Mouse (Mus musculus) hindbrain, embryonic 14.5 days (tissue): ENCODE measurements around the gene Crybb1. TPM values are rescaled to one million over a fixed set of nuclear protein-coding genes. Genes with fewer than 3 reads are reported as not detected.
A peak's percentile ranks its signal among the peaks of the same experiment; 100 is the strongest.

Experiments used
- ATAC-seq: fragments of 200-750 bp; cut with Nextera tagmentation; 2 replicates; pipeline ENCODE4 v1.8.0; 2017; ENCODE audit warnings: moderate number of reproducible peaks, mild to moderate bottlenecking, moderate TSS enrichment, moderate library complexity; ENCODE audit not compliant: low FRiP score
- DNase-seq: peaks from one replicate; pipeline ENCODE4 v3.0.0-alpha.2; 2015; ENCODE audit warnings: low spot score
- H3K27ac ChIP-seq: fragments of 300-500 bp; sonication (generic); 2 replicates; pipeline ENCODE4 v1.5.1; 2014; ENCODE audit warnings: mild to moderate bottlenecking, moderate library complexity
- H3K27me3 ChIP-seq: fragments of 300-500 bp; sonication (generic); 2 replicates; pipeline ENCODE4 v1.6.1; 2014; ENCODE audit warnings: mild to moderate bottlenecking, low read length, mixed read lengths; ENCODE audit not compliant: control insufficient read depth, insufficient read depth
- H3K36me3 ChIP-seq: fragments of 300-500 bp; sonication (generic); replicated peaks from 2 replicates; pipeline ENCODE4 v1.6.1; 2014; ENCODE audit not compliant: control insufficient read depth, insufficient read depth
- H3K4me1 ChIP-seq: fragments of 300-500 bp; sonication (generic); replicated peaks from 2 replicates; pipeline ENCODE4 v1.6.1; 2014; ENCODE audit warnings: antibody characterized with exemption, low read length, mixed read lengths; ENCODE audit not compliant: control insufficient read depth, insufficient read depth
- H3K4me2 ChIP-seq: fragments of 300-500 bp; sonication (generic); replicated peaks from 2 replicates; pipeline ENCODE4 v1.6.1; 2014; ENCODE audit warnings: mild to moderate bottlenecking, moderate library complexity
- H3K4me3 ChIP-seq: fragments of 300-500 bp; sonication (generic); replicated peaks from 2 replicates; pipeline ENCODE4 v1.5.1; 2014; ENCODE audit warnings: mild to moderate bottlenecking, low read length
- H3K9ac ChIP-seq: fragments of 300-500 bp; sonication (generic); 2 replicates; pipeline ENCODE4 v1.6.1; 2014
- H3K9me3 ChIP-seq: fragments of 300-500 bp; sonication (generic); 2 replicates; pipeline ENCODE4 v1.6.1; 2016; ENCODE audit warnings: low read length; ENCODE audit not compliant: control insufficient read depth
- whole genome bisulfite sequencing: fragments of 180-500 bp; shearing (Covaris S2); extraction: QIAGEN DNeasy Blood & Tissue Kit; methylation state at CpG from one replicate; pipeline ENCODE4 v1.1.7; 2014; 5-methylcytosine and 5-hydroxymethylcytosine counted together
- polyA plus RNA-seq: library from polyadenylated mRNA; unstranded; fragments of >200 nt; fragmentation: Nextera tagmentation; extraction: Ambion mirVana; gene quantifications from 2 replicates; pipeline ENCODE4 v1.2.1, GENCODE M21; 2014

The Crybb1 gene
- 3.6 and 3.9 TPM in 2 replicates for polyA plus RNA-seq

DNA sequence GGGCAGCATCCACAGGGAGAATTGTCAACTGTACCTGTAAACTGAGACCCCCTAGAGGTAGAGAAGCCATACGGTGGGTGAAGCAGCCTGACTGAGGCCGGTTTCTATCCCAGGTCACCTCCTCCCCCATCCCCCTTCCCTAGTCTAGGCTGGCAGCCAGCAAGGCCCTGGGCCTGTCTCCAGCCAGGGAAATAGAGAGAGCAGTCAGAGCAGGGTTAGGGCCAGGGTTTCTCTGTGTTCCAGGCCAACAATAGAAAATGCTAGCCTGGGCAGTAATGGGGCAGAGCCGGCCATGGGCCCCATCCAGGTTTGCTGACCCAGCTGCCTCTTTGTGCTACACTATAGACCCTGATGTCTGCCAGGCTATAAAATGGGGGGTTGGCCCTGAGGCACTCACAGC lies at the start of gene Crybb1:
Crybb1 (plus strand) TSS at position 390 of the 400 bp plus-strand sequence.
- Histone ChIP-seq H3K9me3 (no peaks in the 10 kb centered on the region), H3K36me3 (no peaks in the 10 kb centered on the region), H3K4me3 (no peak within 1 kb of the TSS), H3K4me2 (no peak within 1 kb of the TSS), H3K27ac (0 out of 2 replicates have a peak within 1 kb of the TSS, but pooled peaks have one; percentile 26), H3K27me3 (no peaks in the 10 kb centered on the region), H3K4me1 (no peaks in the 10 kb centered on the region), H3K9ac (no peak within 1 kb of the TSS)
- ATAC-seq (no peak), DNase-seq (peak; percentile 36)
- WGBS, result 45% methylated on average over 3 of the region's 3 CpGs

- 0 out of 2 replicates have a peak, but pooled peaks cover 8% of the 10 kb centered on the region for H3K4me1 ChIP-seq
- no peak overlapping the region for H3K4me3 ChIP-seq
- no peaks in the 10 kb centered on the region for H3K9me3 ChIP-seq
- ATAC-seq (no peak), DNase-seq (no peak)
- WGBS, result 34% methylated on average over 16 of the region's 16 CpGs
- H3K36me3 ChIP-seq, result no peaks in the 10 kb centered on the region
- no peak overlapping the region for H3K27ac ChIP-seq
- H3K9ac ChIP-seq, result no peak overlapping the region
- H3K4me2 ChIP-seq, result peak overlapping the region; percentile 4
- no peaks in the 10 kb centered on the region for H3K27me3 ChIP-seq
These were observed 48.9 kb upstream of the Crybb1 start for GRCm38 (mm10) chr5:112206543-112207255.

- Histone ChIP-seq H3K4me3 (no peak overlapping the region), H3K4me2 (no peak overlapping the region), H3K27ac (no peak overlapping the region), H3K9ac (no peak overlapping the region), H3K9me3 (no peaks in the 10 kb centered on the region), H3K27me3 (no peaks in the 10 kb centered on the region), H3K36me3 (no peaks in the 10 kb centered on the region), H3K4me1 (peaks cover 15% of the 10 kb centered on the region)
- 46% methylated on average over 4 of the region's 4 CpGs for WGBS
- no peak for ATAC-seq
- no peak for DNase-seq
These were observed 47.3 kb upstream of the Crybb1 start for GRCm38 (mm10) chr5:112208321-112208720.

DNA sequence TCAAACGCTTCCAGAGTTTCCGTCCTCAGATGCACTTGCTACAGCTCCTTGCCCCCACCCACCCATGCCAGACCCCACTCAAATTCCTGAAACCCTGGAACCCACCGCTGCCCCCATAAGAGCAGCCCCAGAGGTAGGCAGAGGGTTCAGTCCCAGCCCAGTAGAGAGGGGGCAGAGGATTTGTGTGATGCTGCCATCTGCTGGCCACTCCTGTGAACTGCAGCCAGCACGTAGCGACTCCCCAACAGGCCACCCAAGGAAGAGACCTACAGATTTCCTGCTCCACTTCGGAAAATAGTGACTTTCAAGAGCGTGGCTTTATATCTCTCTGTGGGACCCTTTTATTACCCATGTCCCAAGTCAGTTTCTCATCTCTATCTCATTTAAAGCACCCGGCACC lies 45.5 kb upstream of the Crybb1 start:
- Histone ChIP-seq H3K27ac (no peak overlapping the region), H3K27me3 (no peaks in the 10 kb centered on the region), H3K4me1 (peaks cover 30% of the 10 kb centered on the region), H3K9me3 (no peaks in the 10 kb centered on the region), H3K36me3 (no peaks in the 10 kb centered on the region), H3K9ac (no peak overlapping the region), H3K4me3 (no peak overlapping the region), H3K4me2 (no peak overlapping the region)
- ATAC-seq, result no peak
- WGBS, result 32% methylated on average over 8 of the region's 8 CpGs
- DNase-seq, result peak; percentile 88

DNA sequence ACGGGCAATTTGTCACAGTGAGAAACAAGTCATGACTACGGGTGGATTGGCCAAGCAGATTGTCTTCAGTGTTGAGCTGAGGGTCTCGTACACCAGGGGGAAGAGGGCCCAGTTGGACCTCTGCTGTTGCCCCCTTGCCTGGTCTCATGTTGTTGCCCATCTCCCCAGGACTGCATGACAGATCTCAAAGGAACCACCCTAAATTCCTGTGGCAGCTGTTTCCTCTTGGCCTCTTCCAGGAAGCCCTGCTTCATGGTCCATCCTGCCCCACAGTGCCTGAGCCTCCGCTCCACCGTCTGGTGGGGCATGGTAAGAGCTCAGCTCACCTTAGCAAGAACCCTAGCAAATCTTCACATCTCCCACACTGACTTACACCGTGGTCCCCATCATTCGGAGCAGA lies 43.7 kb upstream of the Crybb1 start:
- no peak overlapping the region for H3K9ac ChIP-seq
- DNase-seq (no peak), ATAC-seq (no peak)
- H3K4me3 ChIP-seq, result no peak overlapping the region
- no peak overlapping the region for H3K27ac ChIP-seq
- 89% methylated on average over 7 of the region's 7 CpGs for WGBS
- no peaks in the 10 kb centered on the region for H3K27me3 ChIP-seq
- no peaks in the 10 kb centered on the region for H3K9me3 ChIP-seq
- peaks cover 29% of the 10 kb centered on the region for H3K4me1 ChIP-seq
- no peaks in the 10 kb centered on the region for H3K36me3 ChIP-seq
- H3K4me2 ChIP-seq, result no peak overlapping the region

DNA sequence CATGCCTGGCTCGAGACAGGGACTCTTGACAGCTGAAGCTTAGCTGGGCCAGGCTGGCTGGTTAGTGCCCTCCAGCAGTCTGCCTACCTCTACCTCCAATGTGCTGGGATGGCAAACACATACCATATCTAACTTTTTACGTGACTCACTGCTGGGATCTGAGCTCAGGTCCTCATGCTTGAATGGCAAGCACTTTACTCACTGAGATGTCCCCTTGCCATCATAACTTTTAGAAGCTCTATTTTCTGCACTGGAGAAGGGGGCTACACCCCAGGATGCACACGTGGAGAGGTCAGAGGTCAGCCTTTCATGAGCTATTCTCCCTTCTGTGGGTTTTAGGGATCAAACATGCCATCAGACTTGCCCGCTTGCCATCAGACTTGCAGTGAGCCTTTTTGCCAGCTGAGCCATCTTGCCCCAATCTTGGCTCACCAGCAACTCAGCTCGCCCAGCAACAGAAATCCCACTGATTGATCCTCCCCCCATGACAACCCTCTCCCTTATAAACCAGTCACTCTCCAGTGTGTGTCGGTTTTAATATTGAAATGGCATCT lies 42.8 kb upstream of the Crybb1 start:
- 52% methylated on average over 6 of the region's 6 CpGs for WGBS
- H3K27me3 ChIP-seq, result no peaks in the 10 kb centered on the region
- H3K27ac ChIP-seq, result peak overlapping the region; percentile 79
- H3K4me3 ChIP-seq, result no peak overlapping the region
- H3K4me1 ChIP-seq, result peaks cover 28% of the 10 kb centered on the region
- ATAC-seq, result no peak
- H3K36me3 ChIP-seq, result no peaks in the 10 kb centered on the region
- no peak for DNase-seq
- no peak overlapping the region for H3K9ac ChIP-seq
- no peak overlapping the region for H3K4me2 ChIP-seq
- H3K9me3 ChIP-seq, result no peaks in the 10 kb centered on the region

DNA sequence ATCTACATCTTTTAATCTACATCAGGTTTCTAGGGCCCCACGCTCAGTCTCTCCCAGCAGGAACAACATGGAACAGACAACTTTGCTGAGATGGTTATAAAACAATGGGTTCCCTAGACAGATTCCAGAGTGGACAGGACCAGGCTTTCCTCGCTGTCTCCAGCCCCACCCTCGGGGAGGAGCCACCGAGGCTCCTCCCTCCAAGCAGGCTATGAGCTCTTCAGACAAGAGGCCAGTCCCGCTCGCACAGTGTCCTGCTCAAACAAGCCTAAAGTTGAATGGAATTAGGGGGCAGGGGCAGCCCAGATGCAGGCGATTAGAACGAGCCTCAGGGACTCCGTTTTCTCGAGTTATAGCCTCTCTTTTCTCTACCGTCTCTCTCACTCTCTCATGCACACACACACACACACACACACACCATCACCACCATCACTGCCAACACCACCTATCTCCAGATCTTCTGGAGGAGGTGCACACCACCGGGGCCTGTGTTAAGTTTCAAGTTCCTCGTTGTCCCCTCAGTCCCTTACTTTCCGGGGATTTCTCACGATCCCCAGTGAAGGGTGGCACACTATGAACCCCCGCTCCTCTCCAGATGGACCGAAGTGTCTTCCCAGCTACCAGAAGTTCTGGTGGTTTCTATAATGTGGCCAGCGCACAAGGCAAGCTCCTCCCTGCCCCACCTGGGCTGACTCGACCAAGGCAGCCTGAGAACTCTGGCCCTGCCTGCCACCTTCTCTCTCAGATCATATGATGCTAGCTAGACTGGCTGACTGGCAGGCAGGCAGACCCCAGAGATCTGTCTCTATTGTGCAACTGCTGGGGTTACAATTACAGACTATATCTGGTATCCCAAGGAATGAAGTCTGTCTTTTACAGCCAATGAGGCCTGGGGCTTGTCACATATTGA lies 42.0 kb upstream of the Crybb1 start:
- ATAC-seq (peak; percentile 55), DNase-seq (peak; percentile 71)
- Histone ChIP-seq H3K9ac (no peak overlapping the region), H3K36me3 (peaks cover 6% of the 10 kb centered on the region), H3K4me3 (no peak overlapping the region), H3K27me3 (no peaks in the 10 kb centered on the region), H3K9me3 (no peaks in the 10 kb centered on the region), H3K4me2 (peak overlapping the region; percentile 19), H3K27ac (peak overlapping the region; percentile 79), H3K4me1 (peaks cover 31% of the 10 kb centered on the region)
- 20% methylated on average over 19 of the region's 19 CpGs for WGBS

DNA sequence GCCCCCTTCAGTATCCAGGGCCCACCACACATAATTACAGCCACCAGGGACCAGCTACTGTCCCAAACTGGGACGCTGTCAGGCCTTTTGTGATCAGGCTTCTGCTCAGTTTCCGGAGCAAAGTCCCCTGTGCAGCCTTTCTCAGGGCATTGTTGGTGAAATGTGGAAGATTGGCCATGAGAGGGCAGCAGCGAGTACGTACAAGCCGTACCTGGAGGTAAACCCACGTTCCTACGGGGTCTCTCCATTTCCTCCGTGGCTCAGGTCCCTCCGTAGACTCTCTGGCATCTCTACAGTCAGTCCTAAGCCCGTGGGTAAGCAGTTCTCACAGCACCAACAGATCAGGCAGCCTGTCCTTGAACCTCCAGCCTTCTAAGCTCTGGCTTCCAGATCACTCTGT lies 41.2 kb upstream of the Crybb1 start:
- Histone ChIP-seq H3K36me3 (peaks cover 15% of the 10 kb centered on the region), H3K9me3 (no peaks in the 10 kb centered on the region), H3K4me1 (peaks cover 34% of the 10 kb centered on the region), H3K27ac (peak overlapping the region; percentile 79), H3K4me2 (peak overlapping the region; percentile 19; the same call in 1 of the 2 replicates), H3K4me3 (no peak overlapping the region), H3K27me3 (no peaks in the 10 kb centered on the region), H3K9ac (no peak overlapping the region)
- 2% methylated on average over 10 of the region's 10 CpGs for WGBS
- DNase-seq (peak; percentile 91), ATAC-seq (peak; percentile 25)

- no peaks in the 10 kb centered on the region for H3K9me3 ChIP-seq
- H3K27ac ChIP-seq, result peak overlapping the region; percentile 79
- H3K9ac ChIP-seq, result peak overlapping the region; percentile 8
- no peak overlapping the region for H3K4me3 ChIP-seq
- WGBS, result 6% methylated on average over 12 of the region's 12 CpGs
- H3K4me2 ChIP-seq, result no peak overlapping the region; the same call in 1 of the 2 replicates
- H3K4me1 ChIP-seq, result peaks cover 34% of the 10 kb centered on the region
- no peaks in the 10 kb centered on the region for H3K27me3 ChIP-seq
- peaks cover 24% of the 10 kb centered on the region for H3K36me3 ChIP-seq
- ATAC-seq (peak; percentile 12; the same call in 1 of the 2 replicates), DNase-seq (no peak)
These were observed 40.3 kb upstream of the Crybb1 start for GRCm38 (mm10) chr5:112215291-112215751.
